Mouse (Mus musculus): Measurements from ENCODE around the gene Olfr1410. TPM values are rescaled to one million over a fixed set of nuclear protein-coding genes. Genes with fewer than 3 reads are reported as not detected.

The Olfr1410 gene
- polyA plus RNA-seq, 1 experiment from 2014 or later, result not detected

DNA sequence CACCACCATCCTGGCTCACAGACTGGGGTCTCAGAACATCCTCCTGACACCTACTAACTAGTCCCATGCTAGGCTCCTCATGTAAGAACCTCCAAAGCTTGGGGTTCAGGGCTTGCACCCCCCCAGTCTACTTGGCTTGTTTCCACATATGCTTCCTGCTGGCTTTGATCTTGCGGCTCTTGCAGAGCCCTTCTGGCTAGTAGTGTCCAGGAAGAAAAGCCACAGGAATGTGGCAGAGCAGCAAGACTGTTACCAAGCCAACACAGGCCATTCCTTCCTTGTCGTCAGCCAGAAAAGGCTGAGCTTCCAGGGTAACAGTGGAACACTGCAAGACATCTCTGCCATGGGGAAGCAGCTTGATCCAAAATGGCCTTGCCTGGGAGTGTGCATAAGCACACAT is 49.1 kb downstream of the Olfr1410 start:
- 0 out of 2 replicates have a peak, but pooled peaks cover 3% of the 10 kb centered on the region for H3K4me1 ChIP-seq (ENCODE audit: control insufficient read depth, insufficient read depth, low read length)
- 80% methylated on average over 2 of the region's 2 CpGs for WGBS
- ATAC-seq (ENCODE audit: insufficient read depth, low FRiP score, low TSS enrichment), result no peak

DNA sequence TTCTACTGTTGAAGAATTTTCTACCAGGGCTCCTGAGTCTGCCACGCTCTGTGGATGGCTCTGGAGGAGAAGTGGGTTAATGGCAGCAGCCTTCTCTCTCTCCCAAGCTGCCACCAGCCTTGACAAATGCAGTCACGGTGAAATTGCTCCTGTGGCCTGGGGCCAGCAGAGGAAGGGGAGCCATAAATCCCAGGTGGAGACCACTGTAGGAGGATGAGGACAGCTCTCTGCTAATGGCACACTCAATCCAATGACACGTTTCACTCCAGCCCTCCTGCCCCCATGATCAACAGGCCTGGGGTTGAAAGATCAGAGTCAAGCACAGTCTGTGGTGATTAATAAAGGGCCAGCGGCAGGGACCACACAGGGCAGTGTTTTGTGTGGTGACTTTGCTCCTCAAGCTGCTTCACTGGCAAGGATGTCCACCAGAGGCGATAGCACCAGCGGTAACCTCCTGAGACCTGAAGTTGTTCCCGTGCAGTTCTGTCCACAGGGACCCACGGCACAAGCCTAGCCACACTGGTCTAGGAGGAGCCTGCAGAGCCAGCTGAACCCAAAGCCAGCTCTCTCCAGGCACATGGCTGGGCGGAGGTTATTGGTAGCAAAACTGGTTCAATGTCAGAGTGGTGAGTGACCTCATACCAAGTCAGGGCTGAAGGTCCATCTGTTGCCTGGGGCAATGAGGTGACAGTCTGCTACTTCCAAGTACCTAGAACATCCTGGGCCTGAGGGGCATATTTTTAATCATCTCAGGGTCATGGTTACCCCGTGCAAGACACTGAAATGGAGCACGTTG is 51.6 kb downstream of the Olfr1410 start:
- Histone ChIP-seq H3K36me3 (ENCODE audit: control insufficient read depth, insufficient read depth, low read length) (no peaks in the 10 kb centered on the region), H3K9me3 (ENCODE audit: control insufficient read depth, low read length) (no peaks in the 10 kb centered on the region), H3K27ac (ENCODE audit: low read depth, low read length) (no peak overlapping the region), H3K4me2 (ENCODE audit: low read depth) (no peak overlapping the region), H3K27me3 (ENCODE audit: control insufficient read depth, insufficient read depth, low read length) (no peaks in the 10 kb centered on the region), H3K4me1 (ENCODE audit: control insufficient read depth, insufficient read depth, low read length) (0 out of 2 replicates have a peak, but pooled peaks cover 3% of the 10 kb centered on the region), H3K9ac (ENCODE audit: low read length) (no peak overlapping the region), H3K4me3 (ENCODE audit: low read depth, low read length) (no peak overlapping the region)
- DNase-seq (ENCODE audit: low spot score) (no peak), ATAC-seq (ENCODE audit: insufficient read depth, low FRiP score, low TSS enrichment) (no peak)
- WGBS, result 64% methylated on average over 11 of the region's 11 CpGs

More for the DNA sequence above, 49.1 kb downstream of the Olfr1410 start:
- Histone ChIP-seq H3K9ac (ENCODE audit: low read length) (no peak overlapping the region), H3K27me3 (ENCODE audit: control insufficient read depth, insufficient read depth, low read length) (no peaks in the 10 kb centered on the region), H3K27ac (ENCODE audit: low read depth, low read length) (no peak overlapping the region), H3K36me3 (ENCODE audit: control insufficient read depth, insufficient read depth, low read length) (no peaks in the 10 kb centered on the region), H3K9me3 (ENCODE audit: control insufficient read depth, low read length) (no peaks in the 10 kb centered on the region), H3K4me2 (ENCODE audit: low read depth) (no peak overlapping the region), H3K4me3 (ENCODE audit: low read depth, low read length) (no peak overlapping the region)
- no peak for DNase-seq (ENCODE audit: low spot score)

DNA sequence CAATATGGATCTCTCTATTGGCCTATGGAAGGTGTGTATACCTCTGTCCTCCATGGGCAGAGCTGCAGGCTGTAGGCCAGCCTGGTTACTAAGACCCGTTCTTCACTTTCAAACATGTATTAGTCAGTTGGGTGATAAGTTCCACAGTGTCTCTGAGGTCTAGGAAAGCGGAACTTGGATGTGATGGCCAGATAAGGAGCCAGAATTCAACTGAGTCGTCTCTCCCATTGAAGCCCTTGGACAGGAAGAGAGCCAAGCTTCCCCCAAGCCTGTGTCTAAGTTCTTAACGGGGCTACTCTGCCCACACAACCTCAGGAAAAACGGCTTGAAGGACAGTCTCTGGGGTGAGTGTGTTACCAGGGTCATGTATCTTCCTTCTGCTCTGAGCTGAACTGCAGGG is 53.8 kb downstream of the Olfr1410 start:
- Histone ChIP-seq H3K4me1 (ENCODE audit: control insufficient read depth, insufficient read depth, low read length) (0 out of 2 replicates have a peak, but pooled peaks cover 3% of the 10 kb centered on the region), H3K4me3 (ENCODE audit: low read depth, low read length) (no peak overlapping the region), H3K9me3 (ENCODE audit: control insufficient read depth, low read length) (no peaks in the 10 kb centered on the region), H3K27me3 (ENCODE audit: control insufficient read depth, insufficient read depth, low read length) (no peaks in the 10 kb centered on the region), H3K27ac (ENCODE audit: low read depth, low read length) (no peak overlapping the region), H3K9ac (ENCODE audit: low read length) (no peak overlapping the region), H3K4me2 (ENCODE audit: low read depth) (no peak overlapping the region), H3K36me3 (ENCODE audit: control insufficient read depth, insufficient read depth, low read length) (no peaks in the 10 kb centered on the region)
- WGBS, result 72% methylated on average over 5 of the region's 5 CpGs
- DNase-seq (ENCODE audit: low spot score) (no peak), ATAC-seq (ENCODE audit: insufficient read depth, low FRiP score, low TSS enrichment) (no peak)

Other genes starting within 250 kb of the Olfr1410 start
- gene Ndufa10, start 131.9 kb upstream of the Olfr1410 start, polyA plus RNA-seq (2014; fragmentation: Nextera tagmentation; extraction: Ambion mirVana), result 296 TPM in 2 replicates
- not detected in 2 replicates for gene Olfr1416, start 120.7 kb upstream of the Olfr1410 start, polyA plus RNA-seq (2014; fragmentation: Nextera tagmentation; extraction: Ambion mirVana)
- not detected in 2 replicates for gene Olfr1415, start 109.7 kb upstream of the Olfr1410 start, polyA plus RNA-seq (2014; fragmentation: Nextera tagmentation; extraction: Ambion mirVana)
- gene Olfr1414, start 87.1 kb upstream of the Olfr1410 start, polyA plus RNA-seq (2014; fragmentation: Nextera tagmentation; extraction: Ambion mirVana), result not detected in 2 replicates
- gene Olfr1413, start 34.5 kb upstream of the Olfr1410 start, polyA plus RNA-seq (2014; fragmentation: Nextera tagmentation; extraction: Ambion mirVana), result not detected in 2 replicates
- not detected in 2 replicates for gene Olfr1412, start 20.0 kb upstream of the Olfr1410 start, polyA plus RNA-seq (2014; fragmentation: Nextera tagmentation; extraction: Ambion mirVana)
- gene Olfr1411, start 11.4 kb upstream of the Olfr1410 start, polyA plus RNA-seq (2014; fragmentation: Nextera tagmentation; extraction: Ambion mirVana), result not detected in 2 replicates
- gene Olfr12, start 12.0 kb downstream of the Olfr1410 start, polyA plus RNA-seq (2014; fragmentation: Nextera tagmentation; extraction: Ambion mirVana), result not detected in 2 replicates
- gene Cops9, start 36.2 kb downstream of the Olfr1410 start, polyA plus RNA-seq (2014; fragmentation: Nextera tagmentation; extraction: Ambion mirVana), result 408 and 434 TPM in 2 replicates
- 0.08 and 0.62 TPM in 2 replicates for gene Otos, start 43.1 kb downstream of the Olfr1410 start, polyA plus RNA-seq (2014; fragmentation: Nextera tagmentation; extraction: Ambion mirVana)
- gene Gpc1, start 225.9 kb downstream of the Olfr1410 start, polyA plus RNA-seq (2014; fragmentation: Nextera tagmentation; extraction: Ambion mirVana), result 49.5 and 52.5 TPM in 2 replicates